Mouse (Mus musculus) layer of hippocampus, postnatal 25 days (tissue): ENCODE data around the gene Slc35d1. TPM values are rescaled to one million over a fixed set of nuclear protein-coding genes. Genes with fewer than 3 reads are reported as not detected.
A peak's percentile ranks its signal among the peaks of the same experiment; 100 is the strongest.
"Not testable (repeated sequence)": the region's sequence is repeated elsewhere in the genome, so short reads cannot be mapped to it uniquely, and the experiment has no call there.

ENCODE experiments used
- DNase-seq, 2 experiments: peaks; one replicate each; pipeline ENCODE4 v3.0.0; 2022; ENCODE audit warnings: mixed read lengths in 2 of 2, low spot score in 1 of 2; ENCODE audit errors: extremely low spot score in 1 of 2
- total RNA-seq, 2 experiments: library from RNA; stranded (reverse); gene quantifications; 2 replicates each; pipeline ENCODE4 v1.2.3; 2021

Slc35d1 gene
- total RNA-seq, 2 experiments from 2014 or later, result 10.2 to 12.8 TPM

GRCm38 (mm10) chr4:103188786-103189640 lies 26.0 kb downstream of the Slc35d1 start:
- no peak for DNase-seq

GRCm38 (mm10) chr4:103180300-103180888 lies 34.6 kb downstream of the Slc35d1 start:
- no peak for DNase-seq

GRCm38 (mm10) chr4:103179581-103179980 lies 35.4 kb downstream of the Slc35d1 start:
- DNase-seq, result no peak

GRCm38 (mm10) chr4:103178635-103179318 lies 36.2 kb downstream of the Slc35d1 start:
- DNase-seq, result no peak

- DNase-seq, result no peak
Measured at GRCm38 (mm10) chr4:103177681-103178080, 37.3 kb downstream of the Slc35d1 start.

GRCm38 (mm10) chr4:103174001-103174400 lies 41.0 kb downstream of the Slc35d1 start:
- no peak for DNase-seq

- DNase-seq, result no peak
Measured at GRCm38 (mm10) chr4:103173507-103173906, 41.5 kb downstream of the Slc35d1 start.

- no peak for DNase-seq
Measured at GRCm38 (mm10) chr4:103171256-103171655, 43.7 kb downstream of the Slc35d1 start.

GRCm38 (mm10) chr4:103166198-103166597 lies 48.8 kb downstream of the Slc35d1 start:
- not testable (repeated sequence) for DNase-seq

- no peak for DNase-seq
Measured at GRCm38 (mm10) chr4:103158781-103159180, 56.2 kb downstream of the Slc35d1 start.

- DNase-seq, result no peak
Measured at GRCm38 (mm10) chr4:103151946-103152345, 63.0 kb downstream of the Slc35d1 start.

- peak; percentile 71 to 95 for DNase-seq
Measured at GRCm38 (mm10) chr4:103146339-103146738, 68.6 kb downstream of the Slc35d1 start.

GRCm38 (mm10) chr4:103136946-103137345 lies 78.0 kb downstream of the Slc35d1 start:
- no peak for DNase-seq

- no peak for DNase-seq
Measured at GRCm38 (mm10) chr4:103126533-103126932, 88.4 kb downstream of the Slc35d1 start.

GRCm38 (mm10) chr4:103123606-103124005 lies 91.4 kb downstream of the Slc35d1 start:
- DNase-seq, result no peak

- no peak for DNase-seq
Measured at GRCm38 (mm10) chr4:103123086-103123485, 91.9 kb downstream of the Slc35d1 start.

- no peak for DNase-seq
Measured at GRCm38 (mm10) chr4:103120874-103121389, 94.0 kb downstream of the Slc35d1 start.
